Mouse (Mus musculus): ENCODE measurements around the gene Itgb2l. TPM values are rescaled to one million over a fixed set of nuclear protein-coding genes. Genes with fewer than 3 reads are reported as not detected.

Itgb2l gene
- polyA plus RNA-seq, 1 experiment from 2014 or later, result 0.10 TPM

DNA sequence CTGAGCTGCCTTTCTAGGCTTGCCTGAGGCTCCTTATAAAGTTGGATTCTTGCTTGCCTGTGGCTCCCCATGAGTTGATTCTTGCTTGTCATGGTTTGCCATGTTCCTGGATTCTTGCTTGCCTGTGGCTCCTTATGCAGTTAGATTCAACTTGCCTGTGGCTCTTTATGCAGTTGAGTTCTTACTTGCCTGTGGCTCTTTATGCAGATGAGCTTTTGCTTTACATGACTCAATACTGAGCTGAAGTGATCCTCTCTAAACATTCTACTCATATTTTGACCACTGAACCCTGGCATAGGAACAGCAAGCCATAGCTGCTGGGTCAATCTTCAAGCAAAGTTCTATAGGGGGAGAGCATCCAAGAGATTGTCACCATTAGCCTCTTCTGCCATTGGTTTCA is 58.7 kb downstream of the Itgb2l start:
- Histone ChIP-seq H3K9me3 (ENCODE audit: control insufficient read depth, low read length) (no peaks in the 10 kb centered on the region), H3K36me3 (ENCODE audit: control insufficient read depth, insufficient read depth, low read length) (no peaks in the 10 kb centered on the region), H3K27me3 (replicated peaks; ENCODE audit: control insufficient read depth, insufficient read depth, low read length) (no peaks in the 10 kb centered on the region), H3K27ac (replicated peaks; ENCODE audit: low read depth, low read length) (no peak overlapping the region), H3K4me2 (ENCODE audit: low read depth, low read length) (no peak overlapping the region), H3K4me3 (ENCODE audit: low read depth, low read length) (no peak overlapping the region), H3K4me1 (ENCODE audit: control insufficient read depth, insufficient read depth, low read length) (no peaks in the 10 kb centered on the region), H3K9ac (ENCODE audit: low read depth, low read length) (no peak overlapping the region)
- ATAC-seq (ENCODE audit: low read depth) (no peak), DNase-seq (ENCODE audit: low spot score) (no peak)

DNA sequence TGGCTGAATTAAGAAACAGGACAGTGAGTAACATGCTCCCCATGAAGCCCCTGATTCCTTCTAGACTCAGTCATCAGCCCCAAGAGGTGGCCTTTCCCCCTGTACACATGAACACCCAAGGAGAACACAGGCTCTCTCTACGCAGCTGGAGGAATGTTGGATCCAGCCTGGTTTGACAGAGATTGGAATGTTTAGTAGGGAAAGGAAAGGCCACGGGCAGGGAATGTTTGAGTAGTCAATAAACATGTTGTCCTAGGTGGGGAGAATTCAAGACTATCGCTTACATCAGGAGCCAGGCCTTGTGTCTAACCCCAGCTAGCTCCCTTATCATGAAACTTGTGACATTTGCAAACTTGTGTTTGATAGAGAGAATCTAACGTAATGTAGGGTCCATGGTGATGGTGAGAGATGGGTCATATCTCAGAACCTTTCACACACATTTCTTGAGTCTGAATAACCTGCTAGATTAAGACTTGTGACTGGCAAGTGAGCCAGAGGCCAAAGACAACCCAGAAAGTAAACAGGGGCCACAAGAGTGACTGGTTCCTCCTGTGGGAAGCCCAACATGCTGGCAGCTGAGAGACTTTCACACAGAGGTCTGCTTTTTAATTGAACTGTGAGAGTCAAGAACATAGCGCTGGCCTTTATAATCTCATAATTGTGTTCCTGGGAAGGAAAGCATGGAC is 60.8 kb downstream of the Itgb2l start:
- no peaks in the 10 kb centered on the region for H3K9me3 ChIP-seq (ENCODE audit: control insufficient read depth, low read length)
- H3K4me3 ChIP-seq (ENCODE audit: low read depth, low read length), result no peak overlapping the region
- no peaks in the 10 kb centered on the region for H3K36me3 ChIP-seq (ENCODE audit: control insufficient read depth, insufficient read depth, low read length)
- no peak overlapping the region for H3K4me2 ChIP-seq (ENCODE audit: low read depth, low read length)
- WGBS, result 78% methylated on average over 5 of the region's 5 CpGs
- no peaks in the 10 kb centered on the region for H3K4me1 ChIP-seq (ENCODE audit: control insufficient read depth, insufficient read depth, low read length)
- DNase-seq (ENCODE audit: low spot score) (no peak), ATAC-seq (ENCODE audit: low read depth) (no peak)
- H3K27me3 ChIP-seq (replicated peaks; ENCODE audit: control insufficient read depth, insufficient read depth, low read length), result no peaks in the 10 kb centered on the region
- H3K27ac ChIP-seq (replicated peaks; ENCODE audit: low read depth, low read length), result no peak overlapping the region
- H3K9ac ChIP-seq (ENCODE audit: low read depth, low read length), result no peak overlapping the region

DNA sequence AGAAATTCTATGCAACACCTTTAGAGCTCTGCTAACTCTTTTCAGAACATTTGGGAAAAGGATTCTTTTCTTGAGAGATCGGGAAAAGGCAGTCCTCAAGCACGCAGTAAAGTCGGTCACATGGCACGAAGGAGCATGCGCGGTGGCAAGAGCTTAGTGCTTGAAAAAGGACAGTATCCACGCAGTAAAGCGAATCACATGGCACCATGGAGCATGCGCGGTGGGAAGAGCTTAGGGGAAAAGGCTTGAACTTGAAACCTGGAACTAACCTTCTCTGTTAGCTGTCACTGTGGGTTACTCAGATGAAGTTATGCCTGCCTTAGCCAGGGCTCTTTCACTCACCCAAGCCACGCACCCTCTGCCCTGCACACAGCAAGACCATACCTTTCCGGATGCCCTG is 62.0 kb downstream of the Itgb2l start:
- Histone ChIP-seq H3K4me3 (ENCODE audit: low read depth, low read length) (no peak overlapping the region), H3K27me3 (replicated peaks; ENCODE audit: control insufficient read depth, insufficient read depth, low read length) (no peaks in the 10 kb centered on the region), H3K4me2 (ENCODE audit: low read depth, low read length) (no peak overlapping the region), H3K9me3 (ENCODE audit: control insufficient read depth, low read length) (no peaks in the 10 kb centered on the region), H3K27ac (replicated peaks; ENCODE audit: low read depth, low read length) (no peak overlapping the region), H3K4me1 (ENCODE audit: control insufficient read depth, insufficient read depth, low read length) (no peaks in the 10 kb centered on the region), H3K9ac (ENCODE audit: low read depth, low read length) (no peak overlapping the region), H3K36me3 (ENCODE audit: control insufficient read depth, insufficient read depth, low read length) (no peaks in the 10 kb centered on the region)
- 90% methylated on average over 12 of the region's 12 CpGs for WGBS
- ATAC-seq (ENCODE audit: low read depth) (no peak), DNase-seq (ENCODE audit: low spot score) (no peak)

DNA sequence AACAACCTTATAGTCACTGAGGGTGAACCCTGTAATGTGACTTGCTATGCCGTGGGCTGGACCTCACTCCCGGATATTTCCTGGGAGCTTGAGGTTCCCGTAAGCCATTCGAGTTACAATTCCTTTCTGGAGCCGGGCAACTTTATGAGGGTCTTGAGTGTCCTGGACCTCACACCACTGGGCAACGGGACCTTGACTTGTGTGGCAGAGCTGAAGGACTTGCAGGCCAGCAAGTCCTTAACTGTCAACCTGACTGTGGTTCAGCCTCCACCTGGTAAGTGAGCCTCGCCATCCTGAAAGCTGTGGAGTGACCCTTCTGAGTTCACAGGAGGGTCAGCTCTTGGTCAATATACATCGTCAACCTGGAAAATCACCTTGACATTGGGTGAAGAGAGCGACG is 65.3 kb downstream of the Itgb2l start:
- H3K4me2 ChIP-seq (ENCODE audit: low read depth, low read length), result no peak overlapping the region
- no peak overlapping the region for H3K27ac ChIP-seq (replicated peaks; ENCODE audit: low read depth, low read length)
- H3K4me3 ChIP-seq (ENCODE audit: low read depth, low read length), result no peak overlapping the region
- no peak overlapping the region for H3K9ac ChIP-seq (ENCODE audit: low read depth, low read length)
- H3K27me3 ChIP-seq (replicated peaks; ENCODE audit: control insufficient read depth, insufficient read depth, low read length), result no peaks in the 10 kb centered on the region
- no peaks in the 10 kb centered on the region for H3K4me1 ChIP-seq (ENCODE audit: control insufficient read depth, insufficient read depth, low read length)
- ATAC-seq (ENCODE audit: low read depth) (no peak), DNase-seq (ENCODE audit: low spot score) (no peak)
- 91% methylated on average over 10 of the region's 10 CpGs for WGBS
- no peaks in the 10 kb centered on the region for H3K36me3 ChIP-seq (ENCODE audit: control insufficient read depth, insufficient read depth, low read length)
- H3K9me3 ChIP-seq (ENCODE audit: control insufficient read depth, low read length), result no peaks in the 10 kb centered on the region

DNA sequence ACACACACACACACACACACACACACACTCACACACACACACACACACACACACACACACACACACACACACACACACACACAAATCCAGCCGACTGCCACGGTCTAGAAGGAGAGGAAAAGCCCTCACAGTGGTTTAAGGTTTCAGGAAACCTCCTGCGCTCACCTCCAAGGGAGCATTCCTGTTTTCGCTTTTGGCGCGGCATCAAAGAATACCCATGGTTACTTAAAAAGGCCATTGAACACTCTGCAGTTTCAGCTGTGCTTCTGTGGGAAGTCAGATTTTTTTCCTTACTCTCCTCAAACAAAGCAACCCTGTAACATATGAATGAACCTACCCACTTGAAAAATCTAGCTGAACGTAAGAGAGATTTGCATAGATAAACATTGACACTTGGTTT is 67.1 kb downstream of the Itgb2l start:
- no peaks in the 10 kb centered on the region for H3K27me3 ChIP-seq (replicated peaks; ENCODE audit: control insufficient read depth, insufficient read depth, low read length)
- DNase-seq (ENCODE audit: low spot score) (peak; percentile 94), ATAC-seq (ENCODE audit: low read depth) (peak; percentile 94)
- WGBS, result 5% methylated on average over 7 of the region's 7 CpGs
- H3K4me3 ChIP-seq (ENCODE audit: low read depth, low read length), result no peak overlapping the region
- H3K9me3 ChIP-seq (ENCODE audit: control insufficient read depth, low read length), result no peaks in the 10 kb centered on the region
- H3K36me3 ChIP-seq (ENCODE audit: control insufficient read depth, insufficient read depth, low read length), result no peaks in the 10 kb centered on the region
- no peaks in the 10 kb centered on the region for H3K4me1 ChIP-seq (ENCODE audit: control insufficient read depth, insufficient read depth, low read length)
- H3K4me2 ChIP-seq (ENCODE audit: low read depth, low read length), result no peak overlapping the region
- no peak overlapping the region for H3K9ac ChIP-seq (ENCODE audit: low read depth, low read length)
- peak overlapping the region; percentile 58; the same call in 1 of the 2 replicates for H3K27ac ChIP-seq (replicated peaks; ENCODE audit: low read depth, low read length)

DNA sequence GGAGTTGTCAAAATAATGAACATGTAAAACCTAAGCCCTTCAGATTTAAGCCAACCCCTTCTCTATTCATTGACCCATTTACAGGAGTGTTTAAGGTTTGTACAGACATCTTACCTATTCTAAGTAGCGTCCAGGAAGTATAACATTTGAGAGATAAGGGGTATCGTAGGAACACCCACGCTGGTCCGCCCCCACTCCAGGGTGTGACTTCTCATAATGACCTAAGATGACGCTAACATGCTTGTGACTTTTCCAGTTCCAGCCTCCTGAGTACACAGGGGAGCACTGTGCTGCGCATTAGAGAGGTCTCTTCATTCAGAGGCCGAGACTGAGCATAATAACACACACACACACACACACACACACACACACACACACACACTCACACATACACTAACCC is 67.9 kb downstream of the Itgb2l start:
- Histone ChIP-seq H3K27me3 (replicated peaks; ENCODE audit: control insufficient read depth, insufficient read depth, low read length) (no peaks in the 10 kb centered on the region), H3K4me1 (ENCODE audit: control insufficient read depth, insufficient read depth, low read length) (no peaks in the 10 kb centered on the region), H3K27ac (replicated peaks; ENCODE audit: low read depth, low read length) (no peak overlapping the region), H3K4me2 (ENCODE audit: low read depth, low read length) (no peak overlapping the region), H3K36me3 (ENCODE audit: control insufficient read depth, insufficient read depth, low read length) (no peaks in the 10 kb centered on the region), H3K4me3 (ENCODE audit: low read depth, low read length) (no peak overlapping the region), H3K9me3 (ENCODE audit: control insufficient read depth, low read length) (no peaks in the 10 kb centered on the region), H3K9ac (ENCODE audit: low read depth, low read length) (no peak overlapping the region)
- DNase-seq (ENCODE audit: low spot score), result no peak
- no peak for ATAC-seq (ENCODE audit: low read depth)
- 88% methylated on average over 7 of the region's 7 CpGs for WGBS

DNA sequence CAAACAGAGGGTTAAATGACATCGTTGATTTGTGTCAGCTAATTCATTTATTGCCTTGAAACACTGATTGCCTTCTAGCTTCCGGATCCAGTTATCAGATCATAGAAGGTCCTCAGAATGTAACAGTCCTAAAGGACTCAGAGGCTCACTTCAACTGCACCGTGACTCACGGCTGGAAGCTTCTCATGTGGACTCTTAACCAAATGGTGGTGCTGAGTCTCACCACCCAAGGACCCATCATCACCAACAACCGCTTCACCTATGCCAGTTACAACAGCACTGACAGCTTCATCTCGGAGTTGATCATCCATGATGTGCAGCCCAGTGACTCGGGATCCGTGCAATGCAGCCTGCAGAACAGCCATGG is 70.7 kb downstream of the Itgb2l start:
- Histone ChIP-seq H3K4me2 (ENCODE audit: low read depth, low read length) (no peak overlapping the region), H3K27me3 (replicated peaks; ENCODE audit: control insufficient read depth, insufficient read depth, low read length) (no peaks in the 10 kb centered on the region), H3K9me3 (ENCODE audit: control insufficient read depth, low read length) (no peaks in the 10 kb centered on the region), H3K9ac (ENCODE audit: low read depth, low read length) (no peak overlapping the region), H3K36me3 (ENCODE audit: control insufficient read depth, insufficient read depth, low read length) (no peaks in the 10 kb centered on the region), H3K27ac (replicated peaks; ENCODE audit: low read depth, low read length) (no peak overlapping the region), H3K4me1 (ENCODE audit: control insufficient read depth, insufficient read depth, low read length) (no peaks in the 10 kb centered on the region), H3K4me3 (ENCODE audit: low read depth, low read length) (no peak overlapping the region)
- ATAC-seq (ENCODE audit: low read depth) (no peak), DNase-seq (ENCODE audit: low spot score) (no peak)
- 84% methylated on average over 8 of the region's 8 CpGs for WGBS

Other genes with a start within 250 kb of the Itgb2l start
- 25.4 and 40.9 TPM in 2 replicates for gene Sh3bgr, start 243.2 kb downstream of the Itgb2l start, polyA plus RNA-seq (2014; fragmentation: Nextera tagmentation; extraction: Ambion mirVana)
- gene B3galt5, start 207.8 kb downstream of the Itgb2l start, polyA plus RNA-seq (2014; fragmentation: Nextera tagmentation; extraction: Ambion mirVana), result 0.45 and 1.2 TPM in 2 replicates
- gene Pcp4, start 24.0 kb upstream of the Itgb2l start, polyA plus RNA-seq (2014; fragmentation: Nextera tagmentation; extraction: Ambion mirVana), result 29.1 and 32.6 TPM in 2 replicates

All from embryonic facial prominence, embryonic 14.5 days (tissue).